Mouse (Mus musculus) liver, postnatal 0 days (tissue): Measurements from ENCODE around the gene Slc16a7.

ENCODE experiments used
- CTCF ChIP-seq: sonication (generic); IDR thresholded peaks from 2 replicates; pipeline ENCODE4 v1.5.1; 2016; ENCODE audit warnings: antibody characterized with exemption, low read depth
- EP300 ChIP-seq: IDR thresholded peaks from 2 replicates; pipeline ENCODE4 v1.6.1; 2016; ENCODE audit warnings: antibody characterized with exemption, low read depth, mild to moderate bottlenecking

- TF ChIP-seq CTCF (peak; percentile 47), EP300 (no peak)
These were observed 29.5 kb upstream of the Slc16a7 start for GRCm38 (mm10) chr10:125418795-125419194.
